In genomic region chr7:132315149-132316091, GRCm38 (mm10) we compare ENCODE assay signal across 7 mouse cellular contexts. TPM values are rescaled to one million over a fixed set of nuclear protein-coding genes. Genes with fewer than 3 reads are reported as not detected.
DNase-seq lines count a peak whose midpoint lies in the region; ATAC-seq and TF ChIP-seq lines count a peak whose summit lies in the region.

No protein-coding gene starts in this region.

- ATAC-seq in granulocyte monocyte progenitor cell, adult 5-6 weeks (replicated peaks; ENCODE audit: poor library complexity, severe bottlenecking), result peak; percentile 47
- ATAC-seq in intestine, postnatal 0 days, result peak; percentile 32
- peak; percentile 69; the same call in 1 of the 2 replicates for ATAC-seq in limb, embryonic 11.5 days (ENCODE audit: insufficient number of reproducible peaks, low FRiP score, low TSS enrichment, low read depth)
- ATAC-seq in midbrain, embryonic 12.5 days (ENCODE audit: low FRiP score, low read depth), result peak; percentile 69

- WGBS in intestine, postnatal 0 days, result 3% methylated on average over 50 of the region's 51 CpGs
- 1% methylated on average over 48 of the region's 51 CpGs for WGBS in limb, embryonic 11.5 days
- 1% methylated on average over 51 of the region's 51 CpGs for WGBS in midbrain, embryonic 12.5 days
- WGBS in small intestine, adult 2 months, result 6% methylated on average over 51 of the region's 51 CpGs

- TF ChIP-seq CTCF in intestine, postnatal 0 days (IDR thresholded peaks at IDR 0.05; ENCODE audit: low read depth), result peak; percentile 78
- peak; percentile 27; the same call in 1 of the 2 replicates for TF ChIP-seq CTCF in small intestine, adult 2 months (IDR thresholded peaks at IDR 0.05; ENCODE audit: extremely low read depth, insufficient read length, insufficient replicate concordance, low read depth, low read length)

- no peaks in the 10 kb centered on the region for H3K9me3 ChIP-seq in intestine, postnatal 0 days (ENCODE audit: control insufficient read depth)
- H3K9me3 ChIP-seq in limb, embryonic 11.5 days (ENCODE audit: control insufficient read depth, low read length), result no peaks in the 10 kb centered on the region
- H3K9me3 ChIP-seq in midbrain, embryonic 12.5 days, result no peaks in the 10 kb centered on the region

- H3K9ac ChIP-seq in intestine, postnatal 0 days (ENCODE audit: low read depth, low read length), result peak overlapping the region; percentile 78
- peak overlapping the region; percentile 81 for H3K9ac ChIP-seq in limb, embryonic 11.5 days (ENCODE audit: low read length)
- H3K9ac ChIP-seq in midbrain, embryonic 12.5 days (replicated peaks), result peak overlapping the region; percentile 90

- no peaks in the 10 kb centered on the region; the same call in 1 of the 2 replicates for H3K36me3 ChIP-seq in intestine, postnatal 0 days (ENCODE audit: control insufficient read depth, insufficient read depth)
- H3K36me3 ChIP-seq in limb, embryonic 11.5 days (ENCODE audit: control insufficient read depth, insufficient read depth, low read length), result no peaks in the 10 kb centered on the region
- H3K36me3 ChIP-seq in midbrain, embryonic 12.5 days, result no peaks in the 10 kb centered on the region
- no peaks in the 10 kb centered on the region for H3K36me3 ChIP-seq in small intestine, adult 2 months (ENCODE audit: control insufficient read depth, insufficient read depth, low read length)

- DNase-seq in adrenal gland, postnatal 14 days, result peak; percentile 91
- peak; percentile 85 for DNase-seq in embryo, embryonic 9.5 days (ENCODE audit: extremely low spot score)
- DNase-seq in limb, embryonic 11.5 days (ENCODE audit: low spot score), result peak; percentile 90

- H3K27ac ChIP-seq in intestine, postnatal 0 days (ENCODE audit: low read depth, low read length), result peak overlapping the region; percentile 92
- H3K27ac ChIP-seq in limb, embryonic 11.5 days (replicated peaks; ENCODE audit: low read depth, low read length), result no peak overlapping the region
- peak overlapping the region; percentile 88 for H3K27ac ChIP-seq in midbrain, embryonic 12.5 days (replicated peaks)
- peak overlapping the region; percentile 77 for H3K27ac ChIP-seq in small intestine, adult 2 months (ENCODE audit: insufficient read depth, low read depth, low read length)

- no peak for TF ChIP-seq POLR2A in small intestine, adult 2 months (IDR thresholded peaks at IDR 0.05; ENCODE audit: low read depth, low read length)

- H3K4me3 ChIP-seq in intestine, postnatal 0 days (ENCODE audit: low read depth, low read length), result peak overlapping the region; percentile 89
- H3K4me3 ChIP-seq in limb, embryonic 11.5 days (ENCODE audit: low read depth, low read length), result peak overlapping the region; percentile 78
- peak overlapping the region; percentile 78 for H3K4me3 ChIP-seq in midbrain, embryonic 12.5 days
- H3K4me3 ChIP-seq in small intestine, adult 2 months (ENCODE audit: low read depth, low read length), result peak overlapping the region; percentile 74

- H3K4me1 ChIP-seq in intestine, postnatal 0 days (replicated peaks; ENCODE audit: control insufficient read depth, insufficient read depth, low read length), result peaks cover 10% of the 10 kb centered on the region; the same call in 1 of the 2 replicates
- peaks cover 11% of the 10 kb centered on the region for H3K4me1 ChIP-seq in limb, embryonic 11.5 days (ENCODE audit: control insufficient read depth, insufficient read depth, low read length)
- H3K4me1 ChIP-seq in midbrain, embryonic 12.5 days, result peaks cover 27% of the 10 kb centered on the region
- H3K4me1 ChIP-seq in small intestine, adult 2 months (ENCODE audit: control insufficient read depth, insufficient read depth, insufficient read length, low read length), result peaks cover 13% of the 10 kb centered on the region; the same call in 1 of the 2 replicates

- peak overlapping the region; percentile 96 for H3K4me2 ChIP-seq in intestine, postnatal 0 days (replicated peaks; ENCODE audit: low read depth)
- peak overlapping the region; percentile 97 for H3K4me2 ChIP-seq in limb, embryonic 11.5 days (ENCODE audit: low read depth, severe bottlenecking)
- peak overlapping the region; percentile 95 for H3K4me2 ChIP-seq in midbrain, embryonic 12.5 days (replicated peaks)

- H3K27me3 ChIP-seq in intestine, postnatal 0 days (replicated peaks; ENCODE audit: control insufficient read depth, insufficient read depth, low read length), result no peaks in the 10 kb centered on the region
- no peaks in the 10 kb centered on the region for H3K27me3 ChIP-seq in limb, embryonic 11.5 days (ENCODE audit: control insufficient read depth, insufficient read depth, low read length)
- H3K27me3 ChIP-seq in midbrain, embryonic 12.5 days, result no peaks in the 10 kb centered on the region
- H3K27me3 ChIP-seq in small intestine, adult 2 months (ENCODE audit: control insufficient read depth, insufficient read depth, low read length), result no peaks in the 10 kb centered on the region

RNA-seq across cellular contexts. Expression of gene Chst15, which starts 1.6 kb away (rescaled TPM):
- total RNA-seq in adrenal gland, postnatal 14 days (2021), result 34.3 and 55.1 TPM in 2 replicates
- total RNA-seq in granulocyte monocyte progenitor cell, adult 5-6 weeks (2014; fragmentation: Nextera tagmentation), result 10.1 and 22.1 TPM in 2 replicates
- 4.6 and 6.1 TPM in 2 replicates for total RNA-seq in granulocyte monocyte progenitor cell, adult 5-6 weeks (2017)
- 7.9 and 8.7 TPM in 2 replicates for polyA plus RNA-seq in intestine, postnatal 0 days (2015; fragmentation: Nextera tagmentation; extraction: Ambion mirVana)
- 9.7 and 11.0 TPM in 2 replicates for polyA plus RNA-seq in limb, embryonic 11.5 days (2014; fragmentation: Nextera tagmentation; extraction: Ambion mirVana)
- polyA plus RNA-seq in midbrain, embryonic 12.5 days (2016; fragmentation: Nextera tagmentation; extraction: Ambion mirVana), result 27.5 and 28.0 TPM in 2 replicates
- 3.6 and 5.7 TPM in 2 replicates for polyA plus RNA-seq in small intestine, adult 2 months (2012; rRNA removed)
